Mouse (Mus musculus) urinary bladder, postnatal 14 days (tissue): ENCODE measurements around the gene Tax1bp1.
"Not testable (repeated sequence)": the region's sequence is repeated elsewhere in the genome, so short reads cannot be mapped to it uniquely, and the experiment has no call there.

ENCODE experiments used
- DNase-seq: peaks from one replicate; pipeline ENCODE4 v3.0.0; 2021; ENCODE audit warnings: low spot score

The Tax1bp1 gene

GRCm38 (mm10) chr6:52713104-52713896, at the start of gene Tax1bp1:
Gene Tax1bp1 (plus strand): TSS chr6:52713729.
- peak; percentile 94 for DNase-seq

DNA sequence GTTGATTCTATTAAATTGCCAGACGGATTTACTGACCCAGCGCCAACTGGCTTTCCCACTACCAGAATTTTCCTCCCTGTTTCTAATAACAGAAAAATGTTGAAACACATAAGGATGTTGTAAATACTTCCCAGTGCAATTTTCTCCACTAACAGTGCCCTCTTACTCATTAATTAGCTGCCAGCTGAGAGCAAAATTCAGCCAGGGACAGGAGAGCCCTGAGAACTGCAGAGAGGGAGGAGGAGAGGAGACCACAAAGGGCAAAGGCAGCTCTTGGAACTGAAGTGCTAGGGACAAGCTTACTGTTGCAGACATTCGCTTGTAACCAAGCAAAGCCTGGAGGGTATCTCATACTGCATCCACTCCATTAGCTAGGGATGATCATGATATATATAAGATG, 45.9 kb upstream of the Tax1bp1 start:
- DNase-seq = no peak

DNA sequence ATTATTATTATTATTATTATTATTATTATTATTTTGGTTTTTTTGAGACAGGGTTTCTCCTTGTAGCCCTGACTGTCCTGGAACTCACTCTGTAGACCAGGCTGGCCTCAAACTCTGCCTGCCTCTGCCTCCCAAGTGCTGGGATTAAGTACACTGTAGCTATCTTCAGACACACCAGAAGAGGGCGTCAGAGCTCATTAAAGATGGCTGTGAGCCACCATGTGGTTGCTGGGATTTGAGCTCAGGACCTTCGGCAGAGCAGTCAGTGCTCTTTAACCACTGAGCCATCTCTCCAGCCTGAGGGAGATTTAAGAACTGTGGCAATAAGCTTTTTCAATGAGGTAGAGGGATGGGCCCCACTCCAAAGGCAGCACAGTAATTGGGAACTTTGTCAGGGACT, 43.7 kb upstream of the Tax1bp1 start:
- not testable (repeated sequence) for DNase-seq

- no peak for DNase-seq
These were observed 41.7 kb upstream of the Tax1bp1 start for GRCm38 (mm10) chr6:52671791-52672190.

- no peak for DNase-seq
These were observed 41.0 kb upstream of the Tax1bp1 start for GRCm38 (mm10) chr6:52672539-52672938.

DNA sequence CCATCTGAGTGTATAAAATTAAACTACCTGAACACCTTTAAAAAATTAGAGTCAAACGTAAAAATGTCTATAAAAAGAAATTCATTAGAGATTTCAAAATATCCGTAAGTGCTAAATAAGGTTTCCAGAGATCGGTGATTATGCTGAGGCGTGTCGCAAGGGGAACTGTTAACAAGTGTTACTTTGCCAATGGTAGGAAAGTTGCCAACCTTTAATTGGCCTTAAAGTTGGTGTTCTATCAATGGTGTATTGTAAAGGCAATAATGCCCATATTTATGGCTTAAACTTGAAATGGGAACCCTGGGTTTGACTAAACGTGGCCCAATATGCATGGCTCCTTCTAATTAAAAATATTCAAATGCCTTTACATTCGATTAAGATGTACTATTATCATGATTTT, 39.8 kb upstream of the Tax1bp1 start:
- no peak for DNase-seq

- peak; percentile 10 for DNase-seq
These were observed 39.0 kb upstream of the Tax1bp1 start for GRCm38 (mm10) chr6:52674541-52674940.

DNA sequence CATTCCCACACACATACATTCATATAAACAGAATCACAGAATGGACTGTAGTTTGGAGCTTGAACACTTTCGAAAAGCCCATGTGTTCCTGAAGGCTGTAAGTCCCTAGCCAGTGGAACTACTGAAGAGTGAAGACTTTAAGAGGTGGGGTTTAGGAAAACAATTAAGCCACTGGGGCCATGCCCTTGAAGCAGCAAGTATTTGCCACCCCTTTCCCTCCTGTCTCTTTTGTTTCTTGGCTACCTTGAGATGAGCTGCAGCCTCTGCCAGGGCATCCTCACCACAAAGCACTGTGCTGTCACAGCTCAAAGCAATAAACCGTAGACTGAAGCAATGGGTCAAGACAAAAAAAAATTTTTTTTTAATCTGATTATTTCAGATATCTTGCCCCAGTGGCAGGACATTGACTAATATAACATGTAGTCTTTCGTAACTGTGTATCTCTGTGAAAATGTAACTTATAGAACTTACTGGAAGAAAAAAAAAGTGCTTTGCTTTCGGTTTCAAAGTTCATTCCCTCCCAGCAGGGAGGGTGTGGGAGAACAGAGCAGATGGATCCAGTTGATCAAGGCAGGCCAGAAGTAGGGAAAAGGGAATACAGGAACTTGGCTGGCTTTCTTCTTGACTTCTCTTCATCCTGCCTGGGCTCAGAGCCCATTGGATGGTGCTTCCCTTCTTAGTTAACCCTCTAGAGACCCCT, 38.2 kb upstream of the Tax1bp1 start:
- peak; percentile 46 for DNase-seq

DNA sequence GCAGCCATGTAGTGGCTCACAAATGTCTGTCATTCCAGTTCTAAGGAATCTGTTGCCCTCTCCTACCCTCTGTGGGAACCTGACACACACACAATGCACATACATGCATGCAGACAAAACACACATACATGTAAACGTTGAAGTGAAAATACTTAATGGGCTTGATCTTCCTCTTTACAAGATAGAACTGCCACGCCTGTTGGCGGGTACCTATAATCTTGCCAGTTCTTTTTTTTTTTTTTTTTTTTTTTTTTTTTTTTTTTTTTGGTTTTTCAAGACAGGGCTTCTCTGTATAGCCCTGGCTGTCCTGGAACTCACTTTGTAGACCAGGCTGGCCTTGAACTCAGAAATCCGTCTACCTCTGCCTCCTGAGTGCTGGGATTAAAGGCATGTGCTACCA, 36.0 kb upstream of the Tax1bp1 start:
- not testable (repeated sequence) for DNase-seq

DNA sequence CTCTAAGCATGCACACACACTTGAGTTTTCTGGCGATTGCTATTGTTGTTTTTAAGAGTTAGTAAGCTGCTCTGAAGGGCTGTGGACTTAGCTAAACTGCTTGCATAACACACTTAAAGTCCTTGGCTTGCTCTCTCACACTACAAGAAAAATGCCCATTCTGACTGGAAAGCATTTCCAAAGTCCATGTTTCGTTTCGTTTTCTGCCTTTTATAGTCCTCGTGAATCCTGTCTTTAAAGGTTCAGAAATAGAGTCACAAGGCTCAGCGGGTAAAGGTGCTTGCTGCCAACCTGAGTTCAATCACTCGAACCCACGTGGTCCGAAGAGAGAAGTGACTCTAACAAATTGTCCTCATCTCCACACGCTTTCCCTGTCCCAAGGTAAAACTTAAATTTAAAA, 34.0 kb upstream of the Tax1bp1 start:
- no peak for DNase-seq

GRCm38 (mm10) chr6:52680458-52681032, 33.0 kb upstream of the Tax1bp1 start:
- no peak for DNase-seq

DNA sequence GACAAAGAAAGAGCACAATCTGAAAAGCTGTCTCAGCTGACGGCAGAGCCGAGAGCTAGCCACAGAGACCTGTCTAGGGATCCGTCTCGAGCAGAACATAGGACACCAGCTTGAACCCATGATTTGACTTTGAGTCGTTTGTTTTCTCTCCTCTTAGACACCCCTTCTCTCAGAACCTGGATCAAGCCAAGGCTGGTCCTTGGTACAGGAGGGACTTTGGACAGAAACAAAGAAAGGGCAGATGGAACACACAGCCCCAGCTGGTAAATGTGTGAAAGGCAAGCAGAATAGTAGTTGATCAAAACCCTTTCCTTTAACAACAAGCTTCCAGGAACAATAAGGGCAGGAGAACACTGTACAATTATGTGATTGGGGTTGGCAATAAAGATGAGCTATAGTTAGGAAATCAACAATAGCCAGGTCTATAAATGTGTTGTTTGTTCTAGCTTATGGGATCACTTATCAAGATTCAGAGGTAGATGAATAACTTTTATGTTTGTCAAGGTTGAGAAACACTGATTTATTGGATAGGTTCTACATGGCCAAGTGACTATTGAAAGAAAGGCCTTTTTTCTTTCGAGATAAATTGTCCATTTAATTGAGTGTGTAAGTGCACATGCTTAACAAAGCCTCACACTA, 31.6 kb upstream of the Tax1bp1 start:
- DNase-seq = no peak

DNA sequence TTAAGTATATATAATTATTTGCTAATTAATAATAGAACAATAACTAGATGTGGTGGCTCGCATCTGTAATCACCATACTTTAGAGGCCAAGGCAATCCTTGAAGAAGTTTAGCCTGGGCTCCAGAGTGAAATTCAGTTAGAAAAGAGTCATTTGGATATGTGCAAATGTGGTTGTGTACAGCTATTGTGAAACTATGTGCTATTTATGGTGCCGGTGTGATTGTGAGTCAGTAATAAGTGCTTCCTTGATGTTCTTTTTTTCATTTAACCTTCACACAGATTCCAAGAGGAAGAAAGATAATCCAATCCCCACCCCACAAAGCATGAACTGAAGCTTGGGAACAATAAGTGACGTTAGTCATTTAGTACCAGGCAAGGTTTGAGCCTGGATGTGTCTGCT, 30.9 kb upstream of the Tax1bp1 start:
- no peak for DNase-seq

DNA sequence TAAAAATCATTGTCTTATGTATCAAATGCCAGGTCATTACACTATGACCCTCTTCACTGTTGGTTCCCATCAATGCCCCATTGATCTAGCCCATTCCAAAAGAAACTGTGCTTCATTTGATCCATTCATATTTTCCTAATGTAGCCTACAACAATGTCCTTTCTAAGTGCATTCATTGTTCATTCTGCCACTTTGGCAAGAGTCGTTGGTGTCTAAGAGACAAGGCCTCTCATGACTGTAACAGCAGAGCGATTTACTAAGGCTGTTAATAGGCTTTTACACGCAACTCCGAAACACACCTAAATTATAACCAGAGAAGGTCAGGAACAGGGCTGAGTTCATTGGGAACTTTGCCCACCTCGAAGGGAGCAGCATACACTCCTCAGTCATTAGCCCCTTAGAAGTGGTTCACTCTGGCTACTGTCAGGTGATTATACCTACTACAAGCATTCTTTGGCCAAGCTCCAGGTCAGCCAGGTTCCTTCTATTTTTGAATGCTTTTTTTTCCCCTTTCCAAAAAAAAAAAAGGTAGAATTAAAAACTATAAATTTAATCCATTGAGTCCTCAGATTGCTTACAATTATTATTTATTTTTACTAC, 26.5 kb upstream of the Tax1bp1 start:
- no peak for DNase-seq

- DNase-seq = no peak
These were observed 23.2 kb upstream of the Tax1bp1 start for GRCm38 (mm10) chr6:52690365-52690764.

DNA sequence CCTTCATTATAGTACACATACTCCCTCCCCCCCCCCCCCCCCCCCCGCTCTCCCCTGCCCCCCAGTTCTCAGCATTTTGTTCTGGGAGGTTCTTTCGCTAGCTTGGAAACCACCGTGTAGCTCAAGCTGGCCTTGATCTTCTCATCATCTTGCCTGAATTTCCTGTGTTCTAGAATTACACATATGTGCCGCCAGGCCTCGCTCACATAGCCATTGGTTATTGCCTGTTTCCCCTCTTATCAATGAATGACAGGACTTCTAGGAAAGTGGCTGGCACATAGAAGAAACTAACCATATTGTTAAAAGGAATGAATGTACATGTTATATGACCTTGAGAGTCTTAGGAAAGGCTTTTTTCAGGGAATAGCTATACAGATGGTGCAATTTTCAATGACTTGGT, 21.7 kb upstream of the Tax1bp1 start:
- no peak for DNase-seq

DNA sequence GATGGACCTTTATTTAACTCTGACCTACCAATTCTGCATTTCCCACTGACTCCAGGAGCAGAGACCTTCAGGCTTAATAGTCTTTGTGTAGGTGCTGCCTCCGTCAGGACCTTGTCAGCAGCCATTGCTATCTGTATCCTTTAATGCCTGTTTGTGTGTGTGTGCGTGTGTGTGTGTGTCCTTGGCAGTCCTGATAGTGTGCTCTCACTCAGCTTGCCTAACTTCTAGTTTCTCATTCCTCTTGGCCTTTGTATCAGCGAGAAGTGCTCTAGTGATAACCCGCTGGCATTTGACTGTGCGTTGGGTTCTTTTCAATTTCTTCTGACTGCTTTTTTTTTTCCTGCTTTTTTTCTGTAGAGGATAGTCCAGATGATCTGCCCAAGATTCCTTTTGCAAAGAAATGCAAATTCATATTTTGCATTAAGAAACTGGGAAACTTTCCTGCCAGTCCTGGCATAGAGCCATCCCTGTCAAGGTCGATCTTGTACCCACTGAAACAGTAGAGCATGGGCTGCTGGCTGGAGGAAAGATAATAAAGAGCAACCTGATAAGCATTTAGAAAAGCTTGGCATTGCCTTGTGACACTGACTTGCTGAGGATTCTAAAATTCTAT, 21.0 kb upstream of the Tax1bp1 start:
- no peak for DNase-seq

DNA sequence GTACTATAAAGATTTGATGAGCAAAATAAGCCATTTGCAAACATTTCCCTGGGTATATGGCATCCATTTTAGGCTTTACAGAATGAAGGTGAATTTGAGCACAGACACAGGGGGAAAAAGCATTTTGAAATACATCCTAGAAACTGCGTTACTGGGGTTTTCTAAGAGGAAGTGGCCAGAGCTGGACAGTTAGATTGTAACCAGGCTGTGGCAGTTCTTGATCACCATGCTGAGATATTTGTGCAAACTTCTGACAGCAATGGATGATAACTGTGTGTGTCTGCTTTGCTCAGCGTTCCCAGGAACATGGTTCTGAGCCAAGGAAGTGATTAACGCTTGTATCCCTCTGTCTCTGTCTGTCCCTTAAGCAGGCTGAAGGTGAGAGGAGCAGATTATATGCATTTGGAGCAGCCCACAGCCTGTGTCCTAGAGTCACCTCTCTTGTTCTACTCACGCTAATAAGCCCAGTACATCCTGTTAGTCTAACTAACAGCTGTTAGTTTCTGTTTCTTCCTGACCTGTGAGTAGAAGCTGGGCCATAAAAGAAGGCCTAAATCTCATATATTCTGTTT, 15.5 kb upstream of the Tax1bp1 start:
- DNase-seq = no peak

GRCm38 (mm10) chr6:52699050-52699449, 14.5 kb upstream of the Tax1bp1 start:
- no peak for DNase-seq

DNA sequence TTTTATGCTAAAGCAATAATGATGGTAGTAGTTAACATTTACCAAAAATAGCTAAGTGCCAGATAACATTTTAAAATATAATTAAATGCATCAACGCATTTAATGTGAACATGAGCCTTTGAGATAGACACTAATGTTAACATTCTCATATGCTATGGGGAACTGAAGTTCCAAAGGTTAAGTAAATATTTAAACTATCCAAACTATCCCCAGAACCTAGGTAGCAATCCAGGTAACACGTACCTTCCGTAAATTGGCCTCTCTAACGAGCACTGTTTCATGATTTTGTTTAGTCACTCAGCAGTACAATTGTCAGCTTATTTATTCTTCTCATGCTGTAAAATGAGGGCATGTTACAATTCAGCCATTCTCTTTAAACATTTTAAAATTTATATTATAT, 13.6 kb upstream of the Tax1bp1 start:
- DNase-seq = no peak

DNA sequence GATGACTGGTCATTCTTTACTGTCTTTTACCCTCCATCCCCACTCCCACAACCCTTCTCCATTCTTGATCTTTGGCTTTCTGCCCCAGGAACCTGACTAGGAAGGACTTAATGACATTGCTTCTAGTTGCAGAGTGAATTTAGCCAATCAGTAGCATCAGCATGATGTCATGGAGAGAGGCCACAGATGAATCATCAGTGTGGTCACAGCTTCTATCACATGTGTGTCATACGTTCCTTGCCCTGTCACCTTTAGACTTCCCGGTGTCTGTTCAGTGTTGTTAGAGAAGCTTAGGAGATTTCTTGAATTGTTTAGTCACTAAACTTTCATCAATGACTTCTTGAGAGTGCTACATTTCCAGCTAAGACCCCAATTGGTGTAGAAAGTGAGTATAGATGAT, 10.3 kb upstream of the Tax1bp1 start:
- no peak for DNase-seq

- DNase-seq = no peak
These were observed 8.2 kb upstream of the Tax1bp1 start for GRCm38 (mm10) chr6:52705280-52705679.
